Mouse (Mus musculus): ENCODE data around the gene Scube1.

- TF ChIP-seq CTCF (IDR thresholded peaks at IDR 0.05; ENCODE audit: low read depth) = no peak
- no peak for TF ChIP-seq EP300 (IDR thresholded peaks at IDR 0.05; ENCODE audit: low read depth)
These were observed 109.6 kb downstream of the Scube1 start for GRCm38 (mm10) chr15:83615245-83615644.

All from liver, postnatal 0 days (tissue).